Mouse (Mus musculus) thymus, adult 2 months (tissue): ENCODE data around the gene Rbm17. TPM values are rescaled to one million over a fixed set of nuclear protein-coding genes. Genes with fewer than 3 reads are reported as not detected.
"Not testable (repeated sequence)": the region's sequence is repeated elsewhere in the genome, so short reads cannot be mapped to it uniquely, and the experiment has no call there.

ENCODE experiments used
- DNase-seq: peaks from one replicate; pipeline ENCODE4 v3.0.0; 2021
- H3K27ac ChIP-seq: fragments of 200-500 bp; 2 replicates; pipeline ENCODE4 v1.5.1; 2012; ENCODE audit warnings: low read length, control low read depth; ENCODE audit not compliant: control insufficient read depth, insufficient read depth
- H3K27me3 ChIP-seq: fragments of 200-500 bp; 2 replicates; pipeline ENCODE4 v1.6.1; 2012; ENCODE audit warnings: mild to moderate bottlenecking, low read length, moderate library complexity, mixed read lengths; ENCODE audit not compliant: control insufficient read depth, insufficient read depth
- H3K36me3 ChIP-seq: fragments of 200-500 bp; 2 replicates; pipeline ENCODE4 v1.6.1; 2012; ENCODE audit warnings: mild to moderate bottlenecking, low read length, moderate library complexity; ENCODE audit not compliant: control insufficient read depth, insufficient read depth
- H3K4me1 ChIP-seq: fragments of 200-500 bp; replicated peaks from 2 replicates; pipeline ENCODE4 v1.6.1; 2012; ENCODE audit warnings: low read length; ENCODE audit not compliant: control insufficient read depth, insufficient read depth
- H3K4me3 ChIP-seq: fragments of 200-500 bp; 2 replicates; pipeline ENCODE4 v1.5.1; 2012; ENCODE audit warnings: mild to moderate bottlenecking, low read length, control low read depth, moderate library complexity; ENCODE audit not compliant: control insufficient read depth, insufficient read depth
- CTCF ChIP-seq: fragments of 200-500 bp; IDR thresholded peaks from 2 replicates; pipeline ENCODE4 v1.5.1; 2012; ENCODE audit warnings: mild to moderate bottlenecking, control low read depth, low read length, moderate library complexity, borderline replicate concordance; ENCODE audit not compliant: control insufficient read depth, poor library complexity, insufficient read depth; ENCODE audit errors: extremely low read depth
- POLR2A ChIP-seq: fragments of 200-500 bp; IDR thresholded peaks from 2 replicates; pipeline ENCODE4 v1.6.1; 2012; ENCODE audit warnings: mild to moderate bottlenecking, low read length, control low read depth, moderate library complexity; ENCODE audit not compliant: control insufficient read depth, poor library complexity, insufficient read depth; ENCODE audit errors: extremely low read depth
- WGBS: fragments of 180-500 bp; shearing (Covaris S2); methylation state at CpG from one replicate; pipeline ENCODE4 v1.1.7; 2018; 5-methylcytosine and 5-hydroxymethylcytosine counted together
- polyA plus RNA-seq: library from polyadenylated mRNA; depleted of rRNA; stranded (reverse); fragments of >200 nt; gene quantifications from 2 replicates; pipeline ENCODE4 v1.2.3, GENCODE M21; 2012; rRNA removed

Rbm17 gene
- polyA plus RNA-seq, 1 experiment = 84.8 TPM

DNA sequence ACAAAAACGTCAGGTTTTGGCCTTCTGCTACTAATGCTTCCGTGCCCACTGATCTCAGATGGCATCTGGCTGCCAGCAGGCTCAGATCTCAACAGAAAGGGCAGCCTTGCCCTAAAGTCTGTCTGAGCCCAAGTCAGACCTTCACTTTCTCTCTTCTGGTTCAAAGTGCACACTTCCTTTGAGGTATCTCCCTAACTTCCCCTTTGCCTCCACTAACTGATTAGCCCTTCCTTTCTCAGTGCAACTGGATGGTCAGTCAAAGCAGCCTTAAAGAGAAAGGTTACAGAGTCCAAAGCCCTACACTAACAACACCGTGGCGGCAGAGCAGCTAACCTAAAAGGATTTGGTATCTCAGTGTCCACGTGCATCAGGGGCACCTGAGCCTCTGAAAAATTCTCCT, 59.6 kb downstream of the Rbm17 start:
- Histone ChIP-seq H3K4me3 (no peak overlapping the region), H3K36me3 (no peaks in the 10 kb centered on the region), H3K4me1 (peaks cover 37% of the 10 kb centered on the region), H3K27ac (no peak overlapping the region), H3K27me3 (no peaks in the 10 kb centered on the region)
- WGBS = 30% methylated on average over 5 of the region's 5 CpGs
- DNase-seq = no peak
- TF ChIP-seq POLR2A = no peak
- TF ChIP-seq CTCF = no peak

DNA sequence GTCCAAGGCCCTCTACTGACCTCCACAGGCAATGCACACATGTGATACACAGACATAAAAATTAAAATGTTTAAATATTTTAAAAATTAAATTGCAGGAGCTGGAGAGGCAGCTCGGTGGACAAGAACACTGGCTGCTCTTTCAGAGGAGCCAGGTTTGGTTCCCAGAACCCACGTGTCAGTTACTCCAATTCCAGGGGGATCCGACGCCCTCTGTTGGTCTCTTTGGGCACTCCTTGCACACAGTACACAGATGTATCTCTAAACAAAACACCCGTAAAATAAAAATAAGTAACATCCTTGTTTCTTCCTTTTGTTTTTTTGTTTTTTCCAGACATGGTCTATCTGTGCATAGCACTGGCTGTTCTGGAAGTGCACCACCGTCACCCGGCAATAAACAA, 60.8 kb downstream of the Rbm17 start:
- no peak for DNase-seq
- Histone ChIP-seq H3K4me3 (no peak overlapping the region), H3K36me3 (no peaks in the 10 kb centered on the region), H3K27me3 (no peaks in the 10 kb centered on the region), H3K4me1 (peaks cover 28% of the 10 kb centered on the region), H3K27ac (no peak overlapping the region)
- WGBS = 93% methylated on average over 7 of the region's 7 CpGs
- TF ChIP-seq POLR2A (no peak), CTCF (no peak)

DNA sequence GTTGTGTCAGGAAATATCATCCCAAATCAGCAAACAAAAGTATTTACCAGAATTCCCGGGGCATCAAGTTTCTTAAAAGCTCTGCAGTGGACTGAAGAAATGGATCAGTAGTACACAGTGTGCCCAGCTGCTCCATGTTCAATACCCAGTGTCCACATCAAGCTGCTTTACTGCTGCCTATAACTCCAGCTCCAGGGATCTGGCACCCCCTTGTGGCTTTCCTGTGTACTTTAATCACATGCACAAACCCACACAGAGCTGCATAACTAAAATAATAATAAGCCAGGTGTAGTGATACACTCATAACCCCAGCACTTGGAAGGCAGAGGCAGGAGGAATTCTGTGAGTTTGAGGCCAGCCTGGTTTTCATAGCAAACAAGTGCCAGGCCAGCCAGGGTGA, 61.3 kb downstream of the Rbm17 start:
- Histone ChIP-seq H3K4me1 (peaks cover 28% of the 10 kb centered on the region), H3K36me3 (no peaks in the 10 kb centered on the region), H3K27ac (no peak overlapping the region), H3K27me3 (no peaks in the 10 kb centered on the region), H3K4me3 (no peak overlapping the region)
- 95% methylated on average over 1 of the region's 1 CpGs for WGBS
- TF ChIP-seq POLR2A (no peak), CTCF (no peak)
- peak; percentile 71 for DNase-seq

DNA sequence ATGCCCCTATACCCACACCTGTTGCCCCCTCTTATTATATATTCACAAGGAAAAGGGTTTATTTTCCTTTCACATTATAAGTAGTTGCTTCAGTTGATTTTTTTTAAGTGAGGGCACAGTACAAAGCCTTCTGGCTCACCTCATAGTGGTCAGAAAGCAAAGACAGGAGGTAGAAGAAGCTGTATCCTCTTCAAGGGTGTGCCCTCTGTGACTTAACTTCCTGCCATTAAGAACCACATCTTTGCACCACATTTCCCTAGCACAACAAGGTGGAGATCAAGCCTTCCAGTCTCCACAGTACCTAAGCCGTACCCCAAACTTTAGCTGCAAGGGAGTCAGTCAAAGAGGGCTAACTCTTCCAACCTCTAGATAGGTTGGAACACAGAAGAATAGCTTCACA, 61.8 kb downstream of the Rbm17 start:
- Histone ChIP-seq H3K4me3 (no peak overlapping the region), H3K27me3 (no peaks in the 10 kb centered on the region), H3K4me1 (peaks cover 24% of the 10 kb centered on the region), H3K27ac (no peak overlapping the region), H3K36me3 (no peaks in the 10 kb centered on the region)
- 90% methylated on average over 1 of the region's 1 CpGs for WGBS
- no peak for DNase-seq
- no peak for TF ChIP-seq POLR2A
- TF ChIP-seq CTCF = no peak

DNA sequence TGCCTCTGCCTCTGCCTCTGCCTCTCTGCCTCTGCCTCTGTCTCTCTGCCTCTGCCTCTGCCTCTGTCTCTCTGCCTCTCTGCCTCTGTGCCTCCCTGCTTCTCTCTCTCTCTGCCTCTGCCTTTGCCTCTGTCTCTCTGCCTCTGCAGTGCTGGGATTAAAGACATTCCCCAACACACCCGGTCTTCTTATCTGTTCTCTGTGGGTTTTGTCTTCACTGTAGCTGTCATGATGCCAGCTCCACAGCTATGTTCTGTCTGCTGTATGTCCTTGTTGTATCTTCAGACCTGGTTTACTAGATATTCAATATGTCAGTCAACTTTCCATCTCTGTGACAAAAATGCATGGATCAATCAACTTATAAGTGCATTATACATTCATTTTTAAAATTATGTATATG, 62.4 kb downstream of the Rbm17 start:
- H3K4me3 ChIP-seq, H3K36me3 ChIP-seq, DNase-seq, H3K27ac ChIP-seq, H3K27me3 ChIP-seq: not testable (repeated sequence)
- 14% methylated on average over 1 of the region's 1 CpGs for WGBS
- peaks cover 19% of the 10 kb centered on the region for H3K4me1 ChIP-seq

DNA sequence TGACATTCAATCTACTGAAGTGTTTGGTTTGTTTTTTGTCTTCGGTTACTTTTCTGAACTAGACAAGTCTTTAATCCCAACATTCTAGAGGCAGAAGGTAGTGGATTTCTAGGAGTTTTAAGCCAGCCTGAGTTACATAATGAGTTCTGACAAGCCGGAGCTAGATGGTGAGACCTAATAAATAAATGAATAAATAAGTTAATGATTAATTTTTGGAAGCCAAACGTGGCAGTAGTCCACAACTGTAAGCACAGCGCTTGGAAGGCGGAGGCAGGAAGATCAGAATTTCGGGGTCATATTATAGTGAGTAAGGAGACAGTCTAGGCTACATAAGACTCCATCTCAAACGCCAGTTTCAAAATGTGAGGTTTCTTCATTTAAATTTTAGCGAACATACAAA, 68.0 kb downstream of the Rbm17 start:
- TF ChIP-seq CTCF (no peak), POLR2A (no peak)
- H3K4me3 ChIP-seq = no peak overlapping the region
- DNase-seq = no peak

More for the DNA sequence above, 68.0 kb downstream of the Rbm17 start:
- Histone ChIP-seq H3K36me3 (no peaks in the 10 kb centered on the region), H3K27me3 (no peaks in the 10 kb centered on the region), H3K27ac (no peak overlapping the region), H3K4me1 (peaks cover 11% of the 10 kb centered on the region)
- 90% methylated on average over 8 of the region's 8 CpGs for WGBS

Other genes starting within 250 kb of the Rbm17 start
- 46.1 and 47.2 TPM in 2 replicates for gene Pfkfb3, start 50.1 kb downstream of the Rbm17 start, polyA plus RNA-seq
- gene Gm17490, start 22.1 kb upstream of the Rbm17 start, polyA plus RNA-seq = not detected in 2 replicates
- 19.5 and 19.7 TPM in 2 replicates for gene Il2ra, start 38.7 kb upstream of the Rbm17 start, polyA plus RNA-seq
- 86.9 and 99.7 TPM in 2 replicates for gene Il15ra, start 101.1 kb upstream of the Rbm17 start, polyA plus RNA-seq
- gene Fbh1, start 173.4 kb upstream of the Rbm17 start, polyA plus RNA-seq = 41.0 and 44.7 TPM in 2 replicates
- 93.3 and 103 TPM in 2 replicates for gene Ankrd16, start 173.7 kb upstream of the Rbm17 start, polyA plus RNA-seq